Mouse (Mus musculus) brown adipose tissue, adult 24 weeks (tissue): Measurements from ENCODE around the gene Timm22. TPM values are rescaled to one million over a fixed set of nuclear protein-coding genes. Genes with fewer than 3 reads are reported as not detected.

Source experiments
- H3K27ac ChIP-seq: fragments of 200-500 bp; replicated peaks from 2 replicates; pipeline ENCODE4 v1.5.1; 2012; ENCODE audit warnings: low read depth, mild to moderate bottlenecking, low read length
- H3K4me1 ChIP-seq: fragments of 200-500 bp; 2 replicates; pipeline ENCODE4 v1.6.1; 2012; ENCODE audit warnings: low read length, mixed read lengths; ENCODE audit not compliant: control insufficient read depth, insufficient read depth, insufficient read length
- H3K4me3 ChIP-seq: fragments of 200-500 bp; 2 replicates; pipeline ENCODE4 v1.5.1; 2012; ENCODE audit warnings: low read depth, mild to moderate bottlenecking, low read length, moderate library complexity; ENCODE audit not compliant: insufficient read depth
- polyA plus RNA-seq: library from polyadenylated mRNA; stranded (reverse); fragments of >200 nt; gene quantifications from 2 replicates; pipeline ENCODE4 v1.2.4, GENCODE M21; 2012; ENCODE audit not compliant: missing spikeins, insufficient read depth, insufficient read length

The Timm22 gene
- polyA plus RNA-seq, 1 experiment = 29.2 TPM

DNA sequence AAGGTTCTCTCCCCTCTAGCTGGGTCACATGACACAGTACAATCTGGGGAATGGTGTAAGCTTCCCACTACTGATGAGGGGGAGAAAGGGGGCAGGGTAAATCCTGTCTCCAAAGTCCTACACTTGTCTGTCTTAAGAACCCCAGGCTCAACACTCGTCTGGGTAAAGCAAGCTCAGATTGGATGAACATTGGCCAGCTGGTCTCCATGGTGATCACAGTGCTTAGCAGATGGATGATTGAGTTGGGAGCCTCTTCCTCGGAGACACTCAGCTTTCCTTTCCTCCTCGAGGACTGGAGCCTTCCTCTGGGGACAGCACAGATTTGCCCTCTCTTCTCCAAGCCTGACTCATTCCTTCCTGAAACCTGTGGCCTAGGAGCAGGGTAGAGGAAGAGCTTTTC is 32.9 kb downstream of the Timm22 start:
- no peak overlapping the region for H3K4me3 ChIP-seq
- H3K27ac ChIP-seq = no peak overlapping the region
- no peaks in the 10 kb centered on the region; the same call in 1 of the 2 replicates for H3K4me1 ChIP-seq

DNA sequence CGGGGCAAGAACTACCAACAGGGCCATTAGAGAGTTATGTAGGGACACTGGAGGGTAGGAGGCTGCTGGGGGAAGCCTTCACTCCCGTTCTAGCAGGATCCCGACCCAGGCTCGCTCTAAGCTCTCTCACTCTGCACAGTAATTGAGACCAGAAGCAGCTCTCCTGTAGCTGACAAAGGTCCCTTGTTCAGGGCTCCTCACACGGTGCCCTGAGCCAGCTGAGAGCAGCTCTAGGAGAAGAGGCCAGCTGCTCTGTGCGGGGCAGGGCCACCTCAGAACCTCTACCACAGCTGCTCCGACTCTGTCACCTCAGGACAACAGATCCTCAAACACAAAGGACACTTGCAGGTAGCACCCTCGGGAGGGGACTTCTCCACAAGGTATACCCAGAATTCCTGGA is 38.7 kb downstream of the Timm22 start:
- Histone ChIP-seq H3K27ac (no peak overlapping the region), H3K4me1 (no peaks in the 10 kb centered on the region; the same call in 1 of the 2 replicates), H3K4me3 (no peak overlapping the region)

DNA sequence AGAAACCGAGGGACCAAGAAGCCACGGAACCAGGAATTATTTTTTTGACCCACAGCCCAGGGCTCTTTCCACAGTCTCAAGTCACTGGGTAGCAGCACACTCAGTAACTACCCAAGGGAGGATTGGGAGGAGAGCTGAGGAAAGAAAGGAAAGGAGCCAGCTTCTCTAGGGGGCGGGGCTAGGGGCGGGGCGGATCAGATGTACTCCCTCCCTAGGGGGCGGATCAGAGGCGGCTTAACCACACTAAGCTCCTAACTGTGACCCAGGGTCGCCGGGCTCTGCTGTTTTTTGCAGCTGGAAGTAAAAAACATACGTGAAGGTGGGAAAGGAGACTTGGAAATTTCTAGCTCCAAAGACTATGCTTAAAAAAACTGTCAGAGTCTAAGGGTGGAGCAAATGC is 39.5 kb downstream of the Timm22 start:
- no peak overlapping the region for H3K4me3 ChIP-seq
- no peaks in the 10 kb centered on the region; the same call in 1 of the 2 replicates for H3K4me1 ChIP-seq
- H3K27ac ChIP-seq = no peak overlapping the region

DNA sequence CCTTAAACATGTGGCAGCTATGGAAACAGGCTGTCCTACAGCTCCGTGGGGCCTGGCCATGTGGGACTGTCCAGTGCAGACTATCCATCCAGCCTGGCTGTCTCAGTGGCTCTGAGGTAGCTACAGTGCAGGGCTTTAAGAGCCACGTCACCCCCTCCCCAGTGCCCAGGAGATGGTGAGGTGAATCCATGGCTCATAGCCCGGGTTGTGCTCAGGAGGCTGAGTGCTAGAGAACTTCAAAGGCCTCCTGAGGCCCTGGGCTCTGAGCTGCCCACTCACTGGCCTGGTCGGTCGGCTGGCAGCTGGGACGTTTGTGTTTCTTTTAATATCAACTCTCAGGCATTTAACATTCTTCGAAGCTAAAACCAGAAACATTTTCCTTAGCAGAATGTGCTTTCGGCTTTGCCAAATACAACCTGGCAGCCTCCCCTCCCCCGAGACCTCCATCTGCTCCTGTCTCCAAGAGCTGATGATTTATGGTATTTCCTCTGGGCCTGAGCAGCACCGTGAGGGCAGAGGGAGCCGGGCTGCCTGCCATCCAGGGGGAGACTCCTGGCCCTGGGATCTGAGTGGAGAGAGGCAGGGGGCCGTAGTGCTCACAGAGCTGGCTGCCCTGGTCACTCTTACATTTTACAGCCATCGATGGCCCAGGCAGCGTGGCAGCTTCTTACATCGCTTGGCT is 42.9 kb downstream of the Timm22 start:
- Histone ChIP-seq H3K4me3 (no peak overlapping the region), H3K27ac (no peak overlapping the region), H3K4me1 (no peaks in the 10 kb centered on the region; the same call in 1 of the 2 replicates)

DNA sequence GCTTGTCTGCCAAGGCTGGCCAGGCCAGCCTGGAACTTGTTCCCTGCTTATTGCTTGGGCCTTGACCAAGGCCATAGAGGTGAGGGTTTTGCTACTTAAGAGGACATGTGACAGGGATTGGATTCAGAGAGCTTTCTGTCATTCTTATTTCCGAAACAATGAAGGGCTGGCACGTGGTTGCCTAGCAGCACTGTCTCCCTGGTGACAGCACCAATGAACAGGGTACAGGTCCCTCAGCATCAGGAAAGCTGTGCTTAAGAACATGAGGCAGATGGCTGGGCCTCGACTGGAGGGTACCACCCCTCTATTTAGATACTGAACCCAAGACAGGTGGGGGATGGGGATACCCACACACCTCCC is 43.4 kb downstream of the Timm22 start:
- H3K4me1 ChIP-seq = no peaks in the 10 kb centered on the region; the same call in 1 of the 2 replicates
- H3K27ac ChIP-seq = no peak overlapping the region
- H3K4me3 ChIP-seq = no peak overlapping the region

DNA sequence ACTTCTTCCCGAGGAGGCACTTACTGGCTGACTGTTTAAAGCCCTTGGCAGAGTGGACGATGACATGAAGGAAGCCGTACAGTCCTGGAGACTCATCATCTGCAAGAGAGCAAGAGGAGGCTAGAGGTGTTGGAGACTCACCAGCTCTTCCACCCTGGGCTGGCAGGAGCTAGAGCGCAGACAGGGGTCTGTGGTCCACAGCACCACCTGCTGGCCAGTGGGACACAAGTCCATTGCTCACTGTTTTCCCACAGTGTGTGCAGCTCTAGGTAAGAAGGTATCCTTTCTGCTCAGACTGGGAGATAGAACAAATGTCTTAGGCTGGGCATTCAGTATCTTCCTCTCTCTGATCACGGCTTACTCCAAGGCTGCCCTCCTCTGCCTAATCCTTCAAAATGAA is 47.7 kb downstream of the Timm22 start:
- no peaks in the 10 kb centered on the region; the same call in 1 of the 2 replicates for H3K4me1 ChIP-seq
- H3K4me3 ChIP-seq = no peak overlapping the region
- no peak overlapping the region for H3K27ac ChIP-seq

DNA sequence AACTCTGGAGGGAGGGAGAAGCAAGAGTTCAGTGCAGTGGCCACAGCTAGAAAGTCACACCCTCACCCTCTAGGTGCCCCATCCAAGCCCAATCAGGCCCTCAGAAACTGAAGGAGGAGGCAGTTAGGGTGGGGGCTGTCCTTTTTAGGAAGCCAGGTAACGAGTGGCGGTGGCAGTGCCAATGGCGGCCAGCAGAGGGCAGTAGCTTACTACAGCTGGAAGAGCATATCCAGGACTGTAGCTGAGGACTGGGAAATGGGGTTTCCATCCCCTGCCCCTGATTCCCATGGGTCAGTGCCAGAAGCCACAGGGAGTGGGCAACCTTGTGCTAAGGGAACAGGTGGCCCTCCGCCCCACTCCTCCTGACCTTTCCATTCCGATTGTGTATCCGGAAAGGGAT is 49.5 kb downstream of the Timm22 start:
- H3K4me1 ChIP-seq = no peaks in the 10 kb centered on the region
- no peak overlapping the region for H3K27ac ChIP-seq
- no peak overlapping the region for H3K4me3 ChIP-seq

DNA sequence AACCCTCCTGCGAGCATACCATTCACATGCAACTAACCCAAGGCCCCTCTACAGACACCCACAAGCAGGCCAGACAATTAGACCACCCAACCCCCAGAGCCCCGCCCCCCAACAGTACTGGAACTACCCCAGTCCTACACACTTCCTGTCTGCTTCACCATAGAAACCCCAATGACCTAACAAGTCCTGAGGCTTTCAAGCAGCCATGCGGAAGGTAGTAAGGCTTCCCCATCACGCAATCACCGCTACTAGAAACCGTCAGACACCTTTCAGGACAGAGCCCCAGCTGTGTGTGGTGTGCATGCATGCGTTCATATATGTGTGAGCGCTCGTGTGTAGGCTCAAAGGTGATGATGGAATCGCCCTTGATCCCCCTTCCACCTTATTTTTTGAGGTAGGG is 50.1 kb downstream of the Timm22 start:
- Histone ChIP-seq H3K4me3 (no peak overlapping the region), H3K4me1 (no peaks in the 10 kb centered on the region), H3K27ac (no peak overlapping the region)

DNA sequence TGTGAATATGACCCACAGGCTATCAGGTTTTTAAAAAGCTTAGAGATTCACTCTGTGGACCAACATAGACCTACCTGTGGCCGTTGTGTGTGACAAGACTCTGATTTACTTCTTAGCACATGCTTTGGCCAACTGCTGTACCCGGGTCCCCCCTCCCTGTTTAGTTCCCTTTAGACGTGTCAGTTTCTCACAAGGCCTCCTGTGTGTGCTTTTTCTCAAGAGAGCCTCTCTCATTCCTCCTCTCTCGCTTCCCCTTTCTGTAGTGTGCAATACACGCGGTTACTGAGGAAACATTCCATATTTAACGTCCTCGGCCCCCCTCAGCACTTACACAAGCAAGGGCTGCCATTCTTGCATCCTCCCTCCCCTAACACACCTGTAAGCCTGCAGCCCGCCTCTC is 52.0 kb downstream of the Timm22 start:
- Histone ChIP-seq H3K4me3 (no peak overlapping the region), H3K4me1 (no peaks in the 10 kb centered on the region), H3K27ac (no peak overlapping the region)

DNA sequence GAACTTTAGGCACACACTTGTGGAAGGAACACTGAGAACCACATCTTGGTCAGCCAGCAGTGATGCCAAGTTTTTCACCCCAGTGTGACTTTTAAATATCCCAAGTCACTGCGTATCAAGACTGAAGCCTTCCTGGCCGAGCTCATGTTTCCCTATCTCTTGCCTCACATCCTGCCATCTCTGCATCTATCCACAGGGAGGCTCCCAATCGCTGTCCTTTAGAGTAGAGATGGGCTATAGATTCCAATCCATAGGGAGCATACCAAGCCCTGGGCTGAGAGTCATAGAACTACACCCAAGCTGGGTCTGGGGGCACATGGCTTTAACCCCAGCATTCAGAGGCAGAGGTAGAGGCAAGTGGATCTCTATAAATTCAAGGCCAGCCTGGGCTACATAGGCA is 52.7 kb downstream of the Timm22 start:
- no peak overlapping the region for H3K27ac ChIP-seq
- H3K4me1 ChIP-seq = no peaks in the 10 kb centered on the region

DNA sequence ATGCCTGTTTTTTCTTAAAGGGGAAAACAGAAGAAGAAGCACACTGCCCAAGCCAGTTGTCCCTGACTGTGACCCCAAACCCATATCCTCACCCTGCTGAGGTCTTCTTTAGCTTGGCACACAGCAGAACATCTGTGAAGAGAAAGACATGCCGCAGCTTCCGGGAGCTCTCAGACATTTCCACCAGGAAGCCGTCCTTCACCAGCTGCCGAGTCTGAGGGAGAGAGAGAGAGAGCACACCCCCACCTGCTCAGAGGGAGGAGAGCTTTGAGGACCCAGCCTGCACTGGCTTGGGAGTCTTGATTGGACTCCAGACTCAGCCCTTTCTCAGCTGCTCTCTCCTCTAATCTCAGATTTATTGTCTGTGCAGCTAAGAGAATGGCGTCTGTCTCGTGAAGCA is 54.4 kb downstream of the Timm22 start:
- Histone ChIP-seq H3K4me3 (no peak overlapping the region), H3K27ac (no peak overlapping the region), H3K4me1 (no peaks in the 10 kb centered on the region)

More for the DNA sequence above, 52.7 kb downstream of the Timm22 start:
- no peak overlapping the region for H3K4me3 ChIP-seq

DNA sequence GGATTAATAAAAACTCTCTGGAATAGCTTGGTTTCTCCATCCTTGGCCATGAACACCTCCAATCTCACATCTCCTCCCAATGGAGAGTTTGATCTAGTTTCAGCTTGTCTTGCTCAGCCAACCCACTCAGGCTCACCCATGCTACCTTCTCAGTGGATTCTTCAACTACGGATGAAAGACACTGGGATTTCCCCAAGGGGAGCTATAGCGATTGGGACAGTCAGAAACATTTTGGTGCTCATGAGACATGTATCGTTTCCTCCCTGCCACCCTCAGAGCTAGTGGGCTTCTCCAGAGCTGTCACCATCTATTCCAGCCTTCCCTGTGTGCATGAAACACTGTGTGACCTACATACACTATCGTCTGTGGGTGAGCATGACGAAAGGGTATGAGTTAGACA is 54.9 kb downstream of the Timm22 start:
- H3K4me3 ChIP-seq = no peak overlapping the region
- no peak overlapping the region for H3K27ac ChIP-seq
- H3K4me1 ChIP-seq = no peaks in the 10 kb centered on the region

DNA sequence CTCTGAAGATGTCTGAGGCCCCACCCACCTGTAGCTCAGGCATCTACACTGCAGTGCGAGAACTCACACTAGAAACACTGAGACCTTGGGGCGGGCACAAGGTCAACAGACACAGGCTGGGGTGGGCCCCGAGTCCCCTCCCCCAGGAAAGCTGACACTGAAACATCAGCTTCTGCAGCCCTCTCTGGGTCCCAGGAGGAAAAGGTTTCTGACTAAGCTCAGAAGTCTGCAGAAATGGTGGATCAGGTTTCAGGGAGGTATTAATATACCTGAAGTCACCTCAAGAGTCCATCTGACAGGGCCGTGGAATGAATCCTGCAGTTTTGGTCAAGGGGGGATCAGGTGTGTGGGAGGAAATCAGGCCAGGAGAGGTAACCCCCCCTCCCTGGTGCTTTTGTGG is 59.1 kb downstream of the Timm22 start:
- Histone ChIP-seq H3K4me3 (no peak overlapping the region), H3K4me1 (no peaks in the 10 kb centered on the region), H3K27ac (no peak overlapping the region)

Other genes starting within 250 kb of the Timm22 start
- 21.9 and 22.2 TPM in 2 replicates for gene Vps53, start 227.3 kb upstream of the Timm22 start, polyA plus RNA-seq
- 4.3 and 4.4 TPM in 2 replicates for gene Fam57a, start 227.3 kb upstream of the Timm22 start, polyA plus RNA-seq
- gene Dbil5, start 189.3 kb upstream of the Timm22 start, polyA plus RNA-seq = not detected in 2 replicates
- not detected in 2 replicates for gene Gemin4, start 189.3 kb upstream of the Timm22 start, polyA plus RNA-seq
- gene Mrm3, start 163.2 kb upstream of the Timm22 start, polyA plus RNA-seq = 18.2 and 26.8 TPM in 2 replicates
- 62.0 and 64.6 TPM in 2 replicates for gene Glod4, start 163.2 kb upstream of the Timm22 start, polyA plus RNA-seq
- gene Nxn, start 7.8 kb upstream of the Timm22 start, polyA plus RNA-seq = 2.0 and 3.6 TPM in 2 replicates
- gene Abr, start 215.4 kb downstream of the Timm22 start, polyA plus RNA-seq = 2.4 and 3.6 TPM in 2 replicates